22 mouse cellular contexts compared by ENCODE assay signal in genomic region chr7:80788002-80788401, GRCm38 (mm10). TPM values are rescaled to one million over a fixed set of nuclear protein-coding genes. Genes with fewer than 3 reads are reported as not detected.
A peak's percentile ranks its signal among the peaks of the same experiment; 100 is the strongest.
DNase-seq lines count a peak whose midpoint lies in the region; ATAC-seq and TF ChIP-seq lines count a peak whose summit lies in the region.
"Had no signal": no experiment of that assay in that cellular context is flagged by ENCODE, and none has a peak within 500 bp of the region (broad histone marks: within the 10 kb centered on the region; RNA-seq: fewer than 3 reads in every experiment).

No protein-coding gene starts in this region.

- no peak overlapping the region for H3K4me3 ChIP-seq in heart, embryonic 13.5 days
- no peak overlapping the region for H3K4me3 ChIP-seq in embryonic fibroblast, embryonic 13.5 days (ENCODE audit: insufficient read depth, low read length)
- H3K4me3 ChIP-seq in macrophage (ENCODE audit: inconsistent target), result no peak overlapping the region
- H3K4me3 ChIP-seq: embryonic facial prominence, embryonic 15.5 days; forebrain, embryonic 10.5 days; hindbrain, embryonic 15.5 days; left cerebral cortex, adult 2 months; limb, embryonic 10.5 days; midbrain, embryonic 10.5 days had no signal

- H3K4me2 ChIP-seq in heart, embryonic 13.5 days, result peak overlapping the region; percentile 16; the same call in 1 of the 2 replicates
- H3K4me2 ChIP-seq: embryonic facial prominence, embryonic 15.5 days; hindbrain, embryonic 15.5 days had no signal

- peak overlapping the region; percentile 84 for H3K27ac ChIP-seq in heart, embryonic 13.5 days (replicated peaks)
- peak overlapping the region; percentile 71 for H3K27ac ChIP-seq in embryonic fibroblast, embryonic 13.5 days (ENCODE audit: insufficient read depth, low read length)
- peak overlapping the region; percentile 32; the same call in 1 of the 2 replicates for H3K27ac ChIP-seq in macrophage
- H3K27ac ChIP-seq: forebrain, embryonic 10.5 days; hindbrain, embryonic 15.5 days; left cerebral cortex, adult 2 months; limb, embryonic 10.5 days; midbrain, embryonic 10.5 days had no signal

- H3K9me3 ChIP-seq in heart, embryonic 13.5 days, result no peaks in the 10 kb centered on the region
- H3K9me3 ChIP-seq: embryonic facial prominence, embryonic 15.5 days; hindbrain, embryonic 15.5 days; limb, embryonic 10.5 days had no signal

- 32% methylated on average over 7 of the region's 7 CpGs for WGBS in heart, embryonic 13.5 days
- 94% methylated on average over 7 of the region's 7 CpGs for WGBS in macrophage (ENCODE audit: missing documents)

- no peak for TF ChIP-seq POLR2A in embryonic fibroblast, embryonic 13.5 days (IDR thresholded peaks at IDR 0.05; ENCODE audit: low read depth, low read length)

- intact Hi-C loops in left cerebral cortex, postnatal 4 days (cut with DNase I), result no loop called here

- no peak for TF ChIP-seq CTCF in embryonic fibroblast, embryonic 13.5 days (IDR thresholded peaks at IDR 0.05; ENCODE audit: borderline replicate concordance, insufficient read depth, low read length)

- peak overlapping the region; percentile 63; the same call in 1 of the 2 replicates for H3K9ac ChIP-seq in heart, embryonic 13.5 days
- H3K9ac ChIP-seq: embryonic facial prominence, embryonic 15.5 days; forebrain, postnatal 0 days; hindbrain, embryonic 15.5 days; liver, postnatal 0 days had no signal

- H3K79me2 ChIP-seq in macrophage (ENCODE audit: inconsistent target), result peaks cover 99% of the 10 kb centered on the region

- no peak for ATAC-seq in heart, embryonic 13.5 days (ENCODE audit: extremely low read depth, insufficient number of reproducible peaks, low FRiP score, low TSS enrichment)
- ATAC-seq: forebrain, postnatal 0 days; intestine, embryonic 16.5 days; liver, postnatal 0 days had no signal

- no peaks in the 10 kb centered on the region for H3K27me3 ChIP-seq in heart, embryonic 13.5 days (replicated peaks)
- H3K27me3 ChIP-seq: CH12.LX; embryonic facial prominence, embryonic 15.5 days; hindbrain, embryonic 15.5 days had no signal

- H3K36me3 ChIP-seq in heart, embryonic 13.5 days, result peaks cover 6% of the 10 kb centered on the region
- peaks cover 8% of the 10 kb centered on the region; the same call in 1 of the 2 replicates for H3K36me3 ChIP-seq in macrophage (ENCODE audit: inconsistent target)
- H3K36me3 ChIP-seq: embryonic facial prominence, embryonic 15.5 days; hindbrain, embryonic 15.5 days; limb, embryonic 10.5 days had no signal

- peaks cover 73% of the 10 kb centered on the region for H3K4me1 ChIP-seq in heart, embryonic 13.5 days
- H3K4me1 ChIP-seq in embryonic fibroblast, embryonic 13.5 days (ENCODE audit: control insufficient read depth, insufficient read depth, low read length), result peaks cover 35% of the 10 kb centered on the region
- H3K4me1 ChIP-seq: midbrain, embryonic 10.5 days had no signal

- DNase-seq in adrenal gland, postnatal 14 days, result peak; percentile 40
- DNase-seq in adrenal gland, postnatal 25 days, result no peak
- no peak for DNase-seq in heart, adult 9 months (ENCODE audit: low spot score in 2 of 2)
- DNase-seq in left cerebral cortex, postnatal 4 days, result no peak
- DNase-seq: cerebellum, adult 18-20 months; cerebellum, postnatal 36 days; forebrain, postnatal 0 days; liver, postnatal 0 days; lung, postnatal 36 days; right cerebral cortex, postnatal 25 days; thymus, adult 2 months had no signal

RNA-seq across cellular contexts. Expression of gene Iqgap1, which starts 37.8 kb away (rescaled TPM):
- total RNA-seq in adrenal gland, postnatal 14 days (2021), result 70.0 and 95.3 TPM in 2 replicates
- 87.7 and 126 TPM in 2 replicates for total RNA-seq in adrenal gland, postnatal 25 days (2021)
- polyA plus RNA-seq in heart, embryonic 13.5 days (2015; fragmentation: Nextera tagmentation; extraction: Ambion mirVana), result 28.0 and 28.9 TPM in 2 replicates
- polyA plus RNA-seq in embryonic fibroblast, embryonic 13.5 days (2011; ENCODE audit: insufficient read length, low read depth, missing spikeins), result 206 and 311 TPM in 2 replicates
- total RNA-seq in macrophage (2018; cell fraction: chromatin; rRNA removed), result 1,000 to 10,000 TPM in 19 of 26 experiments, 100 to 1,000 TPM in 7; 688 to 3,418 (median 1,422) TPM
- total RNA-seq in macrophage (2018; cell fraction: cytosol; rRNA removed), result 100 to 1,000 TPM; 187 to 587 (median 339) TPM
- total RNA-seq in macrophage (2018; cell fraction: nucleus; rRNA removed), result 1,000 to 10,000 TPM in 10 of 26 experiments, 100 to 1,000 TPM in 16; 382 to 1,913 (median 872) TPM
- 294 to 476 TPM (median 316 TPM) in 3 replicates for polyA plus RNA-seq in macrophage (2018)
- 10 to 100 TPM; 40.9 to 43.2 TPM for total RNA-seq in left cerebral cortex, postnatal 4 days (2021)

Comparison
In these comparisons a context has a peak if more than half of its experiments do, and no peak if none do; other contexts are left out.
1. H3K27ac ChIP-seq: peak in every context shown above with its lines; median percentile 84 in heart, embryonic 13.5 days; 71 in embryonic fibroblast, embryonic 13.5 days; 32 in macrophage.